Mouse (Mus musculus) MEL (cell line): ENCODE results near the gene Csad. TPM values are rescaled to one million over a fixed set of nuclear protein-coding genes. Genes with fewer than 3 reads are reported as not detected.

ENCODE experiments used
- DNase-seq: peaks from one replicate; pipeline ENCODE4 v3.0.0; 2011; ENCODE audit warnings: low read depth, low spot score
- H3K27ac ChIP-seq: 2 replicates; pipeline ENCODE4 v1.5.1; 2012; ENCODE audit warnings: low read depth, mild to moderate bottlenecking, control low read depth, low read length, moderate library complexity; ENCODE audit not compliant: control insufficient read depth
- H3K27me3 ChIP-seq, 2 experiments: fragments of 150-350 bp in 1 of 2; sonication (generic) in 1 of 2; 2 replicates each; pipeline ENCODE4 v1.6.1; 2012; ENCODE audit warnings: low read length in 2 of 2, mild to moderate bottlenecking in 2 of 2, improper control_type of control experiment in 1 of 2, moderate library complexity in 1 of 2; ENCODE audit not compliant: insufficient read depth in 2 of 2, control insufficient read depth in 1 of 2
- H3K36me3 ChIP-seq, 2 experiments: 2 replicates each; pipeline ENCODE4 v1.6.1; 2012 to 2014; ENCODE audit warnings: low read length in 2 of 2, improper control_type of control experiment in 1 of 2, inconsistent platforms in 1 of 2, mild to moderate bottlenecking in 1 of 2; ENCODE audit not compliant: insufficient read depth in 2 of 2, control insufficient read depth in 1 of 2
- H3K4me1 ChIP-seq, 2 experiments: fragments of 150-350 bp in 1 of 2; sonication (generic) in 1 of 2; 2 replicates each; pipeline ENCODE4 v1.6.1; 2012; ENCODE audit warnings: low read length in 2 of 2, improper control_type of control experiment in 1 of 2, mild to moderate bottlenecking in 1 of 2; ENCODE audit not compliant: insufficient read depth in 2 of 2, control insufficient read depth in 1 of 2
- H3K4me3 ChIP-seq, 2 experiments: fragments of 150-350 bp in 1 of 2; sonication (generic) in 1 of 2; 2 replicates each; pipeline ENCODE4 v1.5.1; 2012; ENCODE audit warnings: low read depth in 2 of 2, low read length in 2 of 2, mild to moderate bottlenecking in 2 of 2, moderate library complexity in 2 of 2, control low read depth in 1 of 2, improper control_type of control experiment in 1 of 2; ENCODE audit not compliant: control insufficient read depth in 1 of 2, insufficient read depth in 1 of 2
- H3K79me2 ChIP-seq: 2 replicates; pipeline ENCODE4 v1.6.1; 2012; ENCODE audit warnings: mild to moderate bottlenecking, low read length, moderate library complexity; ENCODE audit not compliant: control insufficient read depth, poor library complexity, insufficient read depth
- H3K9ac ChIP-seq: 2 replicates; pipeline ENCODE4 v1.6.1; 2012; ENCODE audit warnings: low read depth, mild to moderate bottlenecking, control low read depth, low read length, moderate library complexity; ENCODE audit not compliant: control insufficient read depth, poor library complexity, severe bottlenecking
- H3K9me3 ChIP-seq: fragments of 150-350 bp; sonication (generic); replicated peaks from 2 replicates; pipeline ENCODE4 v1.6.1; 2012; ENCODE audit warnings: mild to moderate bottlenecking, low read length, improper control_type of control experiment, moderate library complexity; ENCODE audit not compliant: insufficient read depth
- BHLHE40 ChIP-seq: IDR thresholded peaks from 2 replicates; pipeline ENCODE4 v1.6.1; 2012; ENCODE audit warnings: low read depth, mild to moderate bottlenecking, inconsistent platforms, low read length, improper control_type of control experiment, borderline replicate concordance
- CHD1 ChIP-seq: IDR thresholded peaks from 2 replicates; pipeline ENCODE4 v1.6.1; 2012; ENCODE audit warnings: low read depth, mild to moderate bottlenecking, inconsistent platforms, low read length, improper control_type of control experiment
- CHD2 ChIP-seq: IDR thresholded peaks from 2 replicates; pipeline ENCODE4 v1.6.1; 2011; ENCODE audit warnings: low read length, improper control_type of control experiment
- CTCF ChIP-seq, 3 experiments: IDR thresholded peaks in 2 of 3; conservative IDR thresholded peaks in 1 of 3; 2 replicates each; pipeline ENCODE4 v1.5.1; 2011 to 2012; ENCODE audit warnings: low read length in 3 of 3, low read depth in 2 of 3, mild to moderate bottlenecking in 2 of 3, improper control_type of control experiment in 1 of 3, inconsistent platforms in 1 of 3, mixed read lengths in 1 of 3, moderate library complexity in 1 of 3; ENCODE audit not compliant: control insufficient read depth in 1 of 3, insufficient read depth in 1 of 3, poor library complexity in 1 of 3, severe bottlenecking in 1 of 3
- E2F4 ChIP-seq: IDR thresholded peaks from 2 replicates; pipeline ENCODE4 v1.6.1; 2011; ENCODE audit warnings: low read depth, low read length, improper control_type of control experiment, borderline replicate concordance
- ELF1 ChIP-seq: IDR thresholded peaks from 2 replicates; pipeline ENCODE4 v1.6.1; 2014; ENCODE audit warnings: low read depth, mild to moderate bottlenecking, inconsistent platforms, low read length, improper control_type of control experiment, moderate library complexity
- ETS1 ChIP-seq: IDR thresholded peaks from 2 replicates; pipeline ENCODE4 v1.6.1; 2012; ENCODE audit warnings: low read depth, mild to moderate bottlenecking, inconsistent platforms, low read length, improper control_type of control experiment, moderate library complexity
- GABPA ChIP-seq: IDR thresholded peaks from 2 replicates; pipeline ENCODE4 v1.6.1; 2012; ENCODE audit warnings: low read depth, mild to moderate bottlenecking, inconsistent platforms, low read length, improper control_type of control experiment, moderate library complexity
- GATA1 ChIP-seq: IDR thresholded peaks from 2 replicates; pipeline ENCODE4 v1.6.1; 2011; ENCODE audit warnings: low read depth, low read length, improper control_type of control experiment
- HCFC1 ChIP-seq: IDR thresholded peaks from 2 replicates; pipeline ENCODE4 v1.6.1; 2012; ENCODE audit warnings: low read depth, mild to moderate bottlenecking, inconsistent platforms, low read length, improper control_type of control experiment, moderate library complexity
- JUND ChIP-seq: IDR thresholded peaks from 2 replicates; pipeline ENCODE4 v1.6.1; 2011; ENCODE audit warnings: low read depth, mild to moderate bottlenecking, improper control_type of control experiment, low read length
- KAT2A ChIP-seq: conservative IDR thresholded peaks from 2 replicates; pipeline ENCODE4 v1.6.1; 2012; ENCODE audit warnings: low read depth, low read length, improper control_type of control experiment, inconsistent platforms
- MAFK ChIP-seq: IDR thresholded peaks from 2 replicates; pipeline ENCODE4 v1.6.1; 2011; ENCODE audit warnings: low read depth, mild to moderate bottlenecking, low read length, improper control_type of control experiment, borderline replicate concordance
- MAX ChIP-seq: IDR thresholded peaks from 2 replicates; pipeline ENCODE4 v1.6.1; 2011; ENCODE audit warnings: low read length, improper control_type of control experiment
- MEF2A ChIP-seq: IDR thresholded peaks from 2 replicates; pipeline ENCODE4 v1.6.1; 2014; ENCODE audit warnings: low read depth, mild to moderate bottlenecking, inconsistent platforms, low read length, improper control_type of control experiment; ENCODE audit not compliant: poor library complexity, insufficient replicate concordance, severe bottlenecking; ENCODE audit errors: extremely low read depth
- MXI1 ChIP-seq: IDR thresholded peaks from 2 replicates; pipeline ENCODE4 v1.6.1; 2011; ENCODE audit warnings: mild to moderate bottlenecking, low read depth, low read length, improper control_type of control experiment
- MYB ChIP-seq: IDR thresholded peaks from 2 replicates; pipeline ENCODE4 v1.6.1; 2011; ENCODE audit warnings: mild to moderate bottlenecking, low read depth, low read length, improper control_type of control experiment
- MYC ChIP-seq: IDR thresholded peaks from 2 replicates; pipeline ENCODE4 v1.6.1; 2011; ENCODE audit warnings: low read depth, mild to moderate bottlenecking, low read length, improper control_type of control experiment, moderate library complexity
- NELFE ChIP-seq: IDR thresholded peaks from 2 replicates; pipeline ENCODE4 v1.6.1; 2011; ENCODE audit warnings: low read depth, low read length, improper control_type of control experiment
- NRF1 ChIP-seq: IDR thresholded peaks from 2 replicates; pipeline ENCODE4 v1.6.1; 2014; ENCODE audit warnings: low read depth, mild to moderate bottlenecking, inconsistent platforms, low read length, improper control_type of control experiment, moderate library complexity; ENCODE audit not compliant: poor library complexity, insufficient read depth, severe bottlenecking
- POLR2A ChIP-seq, 2 experiments: IDR thresholded peaks; 2 replicates each; pipeline ENCODE4 v1.6.1; 2011 to 2012; ENCODE audit warnings: low read length in 2 of 2, mild to moderate bottlenecking in 2 of 2, control low read depth in 1 of 2, improper control_type of control experiment in 1 of 2, low read depth in 1 of 2, moderate library complexity in 1 of 2; ENCODE audit not compliant: control insufficient read depth in 1 of 2, insufficient read depth in 1 of 2, poor library complexity in 1 of 2
- POLR2AphosphoS2 ChIP-seq: IDR thresholded peaks from 2 replicates; pipeline ENCODE4 v1.6.1; 2011; ENCODE audit warnings: low read length, improper control_type of control experiment
- POLR2AphosphoS5 ChIP-seq: IDR thresholded peaks from 2 replicates; pipeline ENCODE4 v1.6.1; 2012; ENCODE audit warnings: low read depth, borderline replicate concordance, mild to moderate bottlenecking, inconsistent platforms, low read length, moderate library complexity, mixed read lengths
- RAD21 ChIP-seq: IDR thresholded peaks from 2 replicates; pipeline ENCODE4 v1.6.1; 2011; ENCODE audit warnings: mild to moderate bottlenecking, low read depth, low read length, improper control_type of control experiment
- RCOR1 ChIP-seq: IDR thresholded peaks from 2 replicates; pipeline ENCODE4 v1.6.1; 2012; ENCODE audit warnings: low read depth, mild to moderate bottlenecking, inconsistent platforms, low read length, improper control_type of control experiment
- SIN3A ChIP-seq: IDR thresholded peaks from 2 replicates; pipeline ENCODE4 v1.6.1; 2012; ENCODE audit warnings: low read length, improper control_type of control experiment, inconsistent platforms
- SMC3 ChIP-seq: IDR thresholded peaks from 2 replicates; pipeline ENCODE4 v1.6.1; 2011; ENCODE audit warnings: low read depth, low read length, improper control_type of control experiment
- TAL1 ChIP-seq: IDR thresholded peaks from 2 replicates; pipeline ENCODE4 v1.6.1; 2012; ENCODE audit warnings: mild to moderate bottlenecking, inconsistent platforms, low read length, moderate library complexity, mixed read lengths
- TBP ChIP-seq: IDR thresholded peaks from 2 replicates; pipeline ENCODE4 v1.8.0; 2011; ENCODE audit warnings: low read depth, low read length, improper control_type of control experiment
- TCF12 ChIP-seq: IDR thresholded peaks from 2 replicates; pipeline ENCODE4 v1.6.1; 2014; ENCODE audit warnings: low read depth, mild to moderate bottlenecking, inconsistent platforms, low read length, improper control_type of control experiment, moderate library complexity
- USF1 ChIP-seq: IDR thresholded peaks from 2 replicates; pipeline ENCODE4 v1.6.1; 2014; ENCODE audit warnings: low read depth, mild to moderate bottlenecking, inconsistent platforms, low read length, improper control_type of control experiment, moderate library complexity
- USF2 ChIP-seq, 2 experiments: IDR thresholded peaks; 2 replicates each; pipeline ENCODE4 v1.6.1; 2011 to 2012; ENCODE audit warnings: improper control_type of control experiment in 2 of 2, low read length in 2 of 2, borderline replicate concordance in 1 of 2, inconsistent platforms in 1 of 2, low read depth in 1 of 2, mild to moderate bottlenecking in 1 of 2; ENCODE audit not compliant: insufficient read depth in 1 of 2
- ZC3H11A ChIP-seq: IDR thresholded peaks from 2 replicates; pipeline ENCODE4 v1.6.1; 2012; ENCODE audit warnings: low read depth, mild to moderate bottlenecking, inconsistent platforms, low read length, improper control_type of control experiment
- ZKSCAN1 ChIP-seq: IDR thresholded peaks from 2 replicates; pipeline ENCODE4 v1.6.1; 2012; ENCODE audit warnings: low read depth, mild to moderate bottlenecking, inconsistent platforms, low read length, improper control_type of control experiment, moderate library complexity
- ZMIZ1 ChIP-seq: IDR thresholded peaks from 2 replicates; pipeline ENCODE4 v1.6.1; 2012; ENCODE audit warnings: low read depth, mild to moderate bottlenecking, inconsistent platforms, low read length, improper control_type of control experiment, moderate library complexity
- ZNF384 ChIP-seq: IDR thresholded peaks from 2 replicates; pipeline ENCODE4 v1.6.1; 2012; ENCODE audit warnings: low read depth, mild to moderate bottlenecking, inconsistent platforms, low read length, improper control_type of control experiment
- polyA plus RNA-seq, 2 experiments: library from polyadenylated mRNA; stranded (reverse) in 1 of 2; unstranded in 1 of 2; fragments of >175 nt in 1 of 2; fragments of >200 nt in 1 of 2; gene quantifications; 2 replicates each; pipeline versions ENCODE4 v1.2.1 to v1.2.4; 2012; ENCODE audit warnings: low replicate concordance in 2 of 2, low read depth in 1 of 2; ENCODE audit not compliant: insufficient read length in 2 of 2, insufficient read depth in 1 of 2, missing spikeins in 1 of 2
- total RNA-seq: library from RNA; depleted of rRNA; stranded (reverse); fragments of 300-350 nt; gene quantifications from 2 replicates; pipeline ENCODE4 v1.2.3, GENCODE M21; 2012

Gene Csad
- total and polyA plus RNA-seq, 3 experiments: 4.1 to 10.5 TPM; not detected in 1

GRCm38 (mm10) chr15:102203835-102204381, 616 bp downstream of the Csad start:
- peak overlapping the region; percentile 97 for H3K9ac ChIP-seq
- peaks cover 8% of the 10 kb centered on the region for H3K79me2 ChIP-seq
- H3K36me3 ChIP-seq: peaks cover 4 to 37% of the 10 kb centered on the region in 2 experiments
- H3K4me1 ChIP-seq: peaks cover 13 to 21% of the 10 kb centered on the region in 2 experiments
- peak overlapping the region; percentile 96 for H3K27ac ChIP-seq
- H3K4me3 ChIP-seq: peak overlapping the region; percentile 93 to 97
- TF ChIP-seq ZNF384: no peak
- no peak for TF ChIP-seq POLR2AphosphoS2
- no peak for TF ChIP-seq JUND
- no peak for TF ChIP-seq POLR2A (IDR thresholded peaks at IDR 0.05; ENCODE audit: control insufficient read depth in 1 of 2, insufficient read depth in 1 of 2, low read depth in 1 of 2, low read length in 2 of 2, poor library complexity in 1 of 2)
- no peak for TF ChIP-seq MAFK
- no peak for TF ChIP-seq ZC3H11A
- TF ChIP-seq MYB: no peak
- TF ChIP-seq GABPA: no peak
- TF ChIP-seq TCF12: no peak
- TF ChIP-seq MAX: peak; percentile 53
- no peak for TF ChIP-seq RAD21
- no peak for TF ChIP-seq E2F4
- no peak for TF ChIP-seq RCOR1
- no peak for TF ChIP-seq CHD1
- TF ChIP-seq NELFE: no peak
- no peak for TF ChIP-seq ETS1
- TF ChIP-seq CHD2: no peak
- no peak for TF ChIP-seq MXI1
- no peak for TF ChIP-seq MYC
- TF ChIP-seq MEF2A: no peak
- TF ChIP-seq POLR2AphosphoS5: no peak
- TF ChIP-seq USF1: peak; percentile 21; the same call in 1 of the 2 replicates
- no peak for TF ChIP-seq TBP
- TF ChIP-seq KAT2A: no peak
- TF ChIP-seq BHLHE40: peak; percentile 91
- TF ChIP-seq SIN3A: no peak
- TF ChIP-seq SMC3: no peak
- no peak for TF ChIP-seq ZKSCAN1
- TF ChIP-seq USF2 (IDR thresholded peaks at IDR 0.05; ENCODE audit: borderline replicate concordance in 1 of 2, insufficient read depth in 1 of 2, low read depth in 1 of 2, low read length in 2 of 2): no peak
- peak; percentile 59; the same call in 1 of the 2 replicates for TF ChIP-seq NRF1
- no peak for TF ChIP-seq ELF1
- TF ChIP-seq CTCF (IDR thresholded peaks at IDR 0.05 in 2 of 3, conservative IDR thresholded peaks at IDR 0.05 in 1 of 3; ENCODE audit: control insufficient read depth in 1 of 3, insufficient read depth in 1 of 3, low read depth in 2 of 3, low read length in 3 of 3, poor library complexity in 1 of 3, severe bottlenecking in 1 of 3): no peak
- no peak for TF ChIP-seq HCFC1
- TF ChIP-seq ZMIZ1: no peak
- no peak for TF ChIP-seq TAL1
- no peak for TF ChIP-seq GATA1
- H3K9me3 ChIP-seq: no peaks in the 10 kb centered on the region
- peak; percentile 80 for DNase-seq
- H3K27me3 ChIP-seq: no peaks in the 10 kb centered on the region
